Mouse (Mus musculus) lung, postnatal 0 days (tissue): ENCODE measurements around the gene Gmppa.

ENCODE experiments used
- CTCF ChIP-seq: IDR thresholded peaks from 2 replicates; pipeline ENCODE4 v1.5.1; 2016; ENCODE audit warnings: antibody characterized with exemption, mild to moderate bottlenecking
- EP300 ChIP-seq: IDR thresholded peaks from 2 replicates; pipeline ENCODE4 v1.6.1; 2016; ENCODE audit warnings: antibody characterized with exemption, mild to moderate bottlenecking, control low read depth

GRCm38 (mm10) chr1:75457710-75458024 is 21.9 kb downstream of the Gmppa start:
- TF ChIP-seq CTCF (no peak), EP300 (no peak)
